ENCODE assay signal across 9 mouse cellular contexts in the genomic region with DNA sequence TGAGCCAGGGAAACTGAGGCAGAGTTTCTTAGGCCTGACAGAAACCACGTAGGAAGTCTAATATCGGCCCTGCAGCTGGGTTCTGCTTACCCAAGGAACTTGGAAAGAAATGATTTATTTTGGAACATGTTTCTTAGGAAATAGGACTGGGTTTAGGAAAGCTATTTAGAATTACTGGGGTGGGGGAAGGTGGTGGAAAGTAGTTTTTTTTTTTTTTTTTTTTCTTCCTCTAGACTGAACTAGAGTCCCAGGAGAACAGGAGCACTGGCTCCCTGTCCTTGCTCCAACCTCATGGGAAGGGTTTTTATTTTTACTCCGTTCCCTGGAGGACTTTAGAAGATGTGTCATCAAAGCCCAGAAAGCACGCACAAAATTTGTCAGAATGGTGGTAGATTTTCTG. TPM values are rescaled to one million over a fixed set of nuclear protein-coding genes. Genes with fewer than 3 reads are reported as not detected.
A peak's percentile ranks its signal among the peaks of the same experiment; 100 is the strongest.
DNase-seq lines count a peak whose midpoint lies in the region; ATAC-seq and TF ChIP-seq lines count a peak whose summit lies in the region.
"Had no signal": no experiment of that assay in that cellular context is flagged by ENCODE, and none has a peak within 500 bp of the region (broad histone marks: within the 10 kb centered on the region; RNA-seq: fewer than 3 reads in every experiment).

No protein-coding gene starts in this region.

- intact Hi-C loops in heart, adult 2 months (cut with DNase I), result loop anchor here (5.0 kb wide), 1 partner anchor 83 kb away; a partner anchor contains a TSS

- no peaks in the 10 kb centered on the region for H3K79me2 ChIP-seq in heart, adult 2 months (replicated peaks; ENCODE audit: control insufficient read depth, insufficient read depth, low read length)

- peaks cover 3% of the 10 kb centered on the region for H3K4me1 ChIP-seq in heart, adult 2 months (ENCODE audit: control insufficient read depth, insufficient read depth, low read length)
- H3K4me1 ChIP-seq in ES-Bruce4 (ENCODE audit: control insufficient read depth, insufficient read depth, low read length), result peaks cover 5% of the 10 kb centered on the region
- H3K4me1 ChIP-seq in hindbrain, embryonic 10.5 days (replicated peaks), result peaks cover 89% of the 10 kb centered on the region
- H3K4me1 ChIP-seq in liver, postnatal 0 days (ENCODE audit: insufficient read depth), result peaks cover 21% of the 10 kb centered on the region

- H3K4me3 ChIP-seq in heart, adult 2 months, result no peak overlapping the region; the same call in 1 of the 2 replicates
- peak overlapping the region; percentile 86; the same call in 1 of the 2 replicates for H3K4me3 ChIP-seq in ES-Bruce4 (ENCODE audit: low read depth, low read length)
- H3K4me3 ChIP-seq in hindbrain, embryonic 10.5 days, result peak overlapping the region; percentile 75
- no peak overlapping the region for H3K4me3 ChIP-seq in liver, postnatal 0 days (ENCODE audit: low read depth, low read length)

- TF ChIP-seq EP300 in heart, adult 2 months (IDR thresholded peaks at IDR 0.05; ENCODE audit: insufficient read depth, low read depth, low read length), result no peak
- no peak for TF ChIP-seq EP300 in ES-Bruce4 (IDR thresholded peaks at IDR 0.05; ENCODE audit: insufficient read depth, low read depth, low read length)
- no peak for TF ChIP-seq EP300 in liver, postnatal 0 days (IDR thresholded peaks at IDR 0.05; ENCODE audit: low read depth)

- DNase-seq in heart, adult 2 months, result no peak
- no peak for DNase-seq in heart, adult 18-20 months
- no peak for DNase-seq in hindbrain, embryonic 10.5 days (ENCODE audit: low spot score)
- no peak for DNase-seq in liver, postnatal 0 days
- DNase-seq in layer of hippocampus, adult 8-10 months (ENCODE audit: low spot score in 2 of 2), result no peak
- DNase-seq in cerebellum, adult 8-10 months, result no peak
- no peak for DNase-seq in adrenal gland, adult 2 months

- no peaks in the 10 kb centered on the region for H3K9me3 ChIP-seq in ES-Bruce4 (replicated peaks; ENCODE audit: control insufficient read depth, insufficient read depth, low read length, poor library complexity, severe bottlenecking)
- no peaks in the 10 kb centered on the region for H3K9me3 ChIP-seq in hindbrain, embryonic 10.5 days
- no peaks in the 10 kb centered on the region for H3K9me3 ChIP-seq in liver, postnatal 0 days (ENCODE audit: low read length)

- no peak for TF ChIP-seq CTCF in heart, adult 2 months (IDR thresholded peaks at IDR 0.05)
- TF ChIP-seq CTCF in ES-Bruce4 (IDR thresholded peaks at IDR 0.05; ENCODE audit: low read depth, low read length), result no peak
- no peak for TF ChIP-seq CTCF in liver, postnatal 0 days (IDR thresholded peaks at IDR 0.05; ENCODE audit: low read depth)

- H3K27ac ChIP-seq in heart, adult 2 months, result peak overlapping the region; percentile 65; the same call in 1 of the 2 replicates
- no peak overlapping the region for H3K27ac ChIP-seq in ES-Bruce4 (ENCODE audit: insufficient read depth, low read length)
- peak overlapping the region; percentile 96 for H3K27ac ChIP-seq in hindbrain, embryonic 10.5 days
- no peak overlapping the region for H3K27ac ChIP-seq in liver, postnatal 0 days (ENCODE audit: low read depth)

- WGBS in heart, adult 2 months, result 66% methylated on average over 4 of the region's 4 CpGs
- 77% methylated on average over 4 of the region's 4 CpGs for WGBS in hindbrain, embryonic 10.5 days
- WGBS in liver, postnatal 0 days (ENCODE audit: insufficient replicate concordance), result 66% methylated on average over 4 of the region's 4 CpGs

- H3K4me2 ChIP-seq in liver, postnatal 0 days (ENCODE audit: low read depth, low read length), result peak overlapping the region; percentile 94; the same call in 1 of the 2 replicates

- no peaks in the 10 kb centered on the region for H3K36me3 ChIP-seq in heart, adult 2 months (ENCODE audit: control insufficient read depth, insufficient read depth, low read length)
- H3K36me3 ChIP-seq in ES-Bruce4 (ENCODE audit: control insufficient read depth, insufficient read depth, low read length, poor library complexity, severe bottlenecking), result no peaks in the 10 kb centered on the region
- peaks cover 30% of the 10 kb centered on the region for H3K36me3 ChIP-seq in hindbrain, embryonic 10.5 days
- no peaks in the 10 kb centered on the region for H3K36me3 ChIP-seq in liver, postnatal 0 days (replicated peaks; ENCODE audit: insufficient read depth, low read length)

- TF ChIP-seq POLR2A in heart, adult 2 months (IDR thresholded peaks at IDR 0.05; ENCODE audit: insufficient read depth, low read depth, low read length), result no peak
- TF ChIP-seq POLR2A in ES-Bruce4 (IDR thresholded peaks at IDR 0.05; ENCODE audit: insufficient read depth, low read length), result no peak

- no peaks in the 10 kb centered on the region for H3K27me3 ChIP-seq in heart, adult 2 months (ENCODE audit: control insufficient read depth, insufficient read depth, low read length)
- H3K27me3 ChIP-seq in ES-Bruce4 (ENCODE audit: control insufficient read depth, insufficient read depth, low read length, poor library complexity, severe bottlenecking), result no peaks in the 10 kb centered on the region
- H3K27me3 ChIP-seq in hindbrain, embryonic 10.5 days (ENCODE audit: insufficient read depth, poor library complexity, severe bottlenecking), result peaks cover 13% of the 10 kb centered on the region
- H3K27me3 ChIP-seq in liver, postnatal 0 days (ENCODE audit: insufficient read depth, low read length), result peaks cover 13% of the 10 kb centered on the region; the same call in 1 of the 2 replicates

- ATAC-seq in liver, postnatal 0 days, result no peak

- no peak overlapping the region for H3K9ac ChIP-seq in heart, adult 2 months (ENCODE audit: low read depth, low read length)
- H3K9ac ChIP-seq in ES-Bruce4 (ENCODE audit: low read depth, poor library complexity, severe bottlenecking), result peak overlapping the region; percentile 91; the same call in 1 of the 2 replicates
- H3K9ac ChIP-seq in liver, postnatal 0 days (replicated peaks), result no peak overlapping the region

RNA-seq across cellular contexts. Expression of a gene that starts 3.1 kb away (rescaled TPM):
- total RNA-seq in heart, adult 2 months (2021), result 10 to 100 TPM; 20.4 to 21.4 TPM
- 29.6 and 35.0 TPM in 2 replicates for polyA plus RNA-seq in heart, adult 2 months (2012; rRNA removed)
- 10 to 100 TPM; 23.7 to 24.6 TPM for total RNA-seq in heart, adult 18-20 months (2021)
- polyA plus RNA-seq in ES-Bruce4 (2011; ENCODE audit: insufficient read depth, insufficient read length, low read depth, missing spikeins), result 91.2 and 101 TPM in 2 replicates
- 61.1 and 108 TPM in 2 replicates for polyA plus RNA-seq in hindbrain, embryonic 10.5 days (2016; fragmentation: Nextera tagmentation; extraction: Ambion mirVana)
- 8.3 and 8.4 TPM in 2 replicates for polyA plus RNA-seq in liver, postnatal 0 days (2015; fragmentation: Nextera tagmentation; extraction: Ambion mirVana)
- 10 to 100 TPM; 27.9 to 42.8 (median 34.9) TPM for total RNA-seq in layer of hippocampus, adult 8-10 months (2022)
- total RNA-seq in adrenal gland, adult 2 months (2021), result 100 to 1,000 TPM in 1 of 2 experiments, 10 to 100 TPM in 1; 95.6 to 189 TPM
- 151 and 157 TPM in 2 replicates for polyA plus RNA-seq in adrenal gland, adult 2 months (2012; rRNA removed)

RNA-seq across cellular contexts. Expression of a gene that starts 4.4 kb away (rescaled TPM):
- 1 to 10 TPM; 6.5 to 8.0 TPM for total RNA-seq in heart, adult 2 months (2021)
- 5.8 and 9.8 TPM in 2 replicates for polyA plus RNA-seq in heart, adult 2 months (2012; rRNA removed)
- total RNA-seq in heart, adult 18-20 months (2021), result 1 to 10 TPM; 5.1 to 6.2 TPM
- 11.2 and 11.4 TPM in 2 replicates for polyA plus RNA-seq in ES-Bruce4 (2011; ENCODE audit: insufficient read depth, insufficient read length, low read depth, missing spikeins)
- 97.9 and 208 TPM in 2 replicates for polyA plus RNA-seq in hindbrain, embryonic 10.5 days (2016; fragmentation: Nextera tagmentation; extraction: Ambion mirVana)
- 1.9 and 2.0 TPM in 2 replicates for polyA plus RNA-seq in liver, postnatal 0 days (2015; fragmentation: Nextera tagmentation; extraction: Ambion mirVana)
- 100 to 1,000 TPM; 109 to 121 (median 110) TPM for total RNA-seq in layer of hippocampus, adult 8-10 months (2022)
- 10 to 100 TPM in 1 of 2 experiments, 1 to 10 TPM in 1; 6.0 to 12.9 TPM for total RNA-seq in adrenal gland, adult 2 months (2021)
- polyA plus RNA-seq in adrenal gland, adult 2 months (2012; rRNA removed), result 6.0 and 11.3 TPM in 2 replicates

RNA-seq across cellular contexts. Expression of a gene that starts 20.9 kb away (rescaled TPM):
- total RNA-seq in heart, adult 2 months (2021), result 10 to 100 TPM; 11.5 to 12.6 TPM
- 25.5 and 29.4 TPM in 2 replicates for polyA plus RNA-seq in heart, adult 2 months (2012; rRNA removed)
- total RNA-seq in heart, adult 18-20 months (2021), result 10 to 100 TPM; 14.0 to 16.2 TPM
- polyA plus RNA-seq in ES-Bruce4 (2011; ENCODE audit: insufficient read depth, insufficient read length, low read depth, missing spikeins), result 6.7 and 9.0 TPM in 2 replicates
- polyA plus RNA-seq in hindbrain, embryonic 10.5 days (2016; fragmentation: Nextera tagmentation; extraction: Ambion mirVana), result 3.5 and 3.6 TPM in 2 replicates
- 27.2 and 28.2 TPM in 2 replicates for polyA plus RNA-seq in liver, postnatal 0 days (2015; fragmentation: Nextera tagmentation; extraction: Ambion mirVana)
- 1 to 10 TPM; 2.2 to 7.6 (median 3.5) TPM for total RNA-seq in layer of hippocampus, adult 8-10 months (2022)
- 10 to 100 TPM; 33.2 to 40.5 TPM for total RNA-seq in adrenal gland, adult 2 months (2021)
- 32.3 and 44.1 TPM in 2 replicates for polyA plus RNA-seq in adrenal gland, adult 2 months (2012; rRNA removed)

RNA-seq across cellular contexts. Expression of a gene that starts 27.1 kb away (rescaled TPM):
- 10 to 100 TPM; 38.3 to 48.4 TPM for total RNA-seq in heart, adult 2 months (2021)
- 234 and 242 TPM in 2 replicates for polyA plus RNA-seq in heart, adult 2 months (2012; rRNA removed)
- total RNA-seq in heart, adult 18-20 months (2021), result 10 to 100 TPM; 45.0 to 48.0 TPM
- 1,188 and 1,249 TPM in 2 replicates for polyA plus RNA-seq in ES-Bruce4 (2011; ENCODE audit: insufficient read depth, insufficient read length, low read depth, missing spikeins)
- 414 and 455 TPM in 2 replicates for polyA plus RNA-seq in hindbrain, embryonic 10.5 days (2016; fragmentation: Nextera tagmentation; extraction: Ambion mirVana)
- polyA plus RNA-seq in liver, postnatal 0 days (2015; fragmentation: Nextera tagmentation; extraction: Ambion mirVana), result 205 and 213 TPM in 2 replicates
- 10 to 100 TPM; 23.9 to 46.8 (median 33.8) TPM for total RNA-seq in layer of hippocampus, adult 8-10 months (2022)
- total RNA-seq in adrenal gland, adult 2 months (2021), result 10 to 100 TPM; 34.0 to 75.2 TPM
- polyA plus RNA-seq in adrenal gland, adult 2 months (2012; rRNA removed), result 133 and 183 TPM in 2 replicates

RNA-seq across cellular contexts. Expression of a gene that starts 44.0 kb away (rescaled TPM):
- total RNA-seq in heart, adult 2 months (2021), result 10 to 100 TPM; 50.6 to 58.3 TPM
- 56.8 and 81.6 TPM in 2 replicates for polyA plus RNA-seq in heart, adult 2 months (2012; rRNA removed)
- total RNA-seq in heart, adult 18-20 months (2021), result 10 to 100 TPM; 52.7 to 61.5 TPM
- polyA plus RNA-seq in ES-Bruce4 (2011; ENCODE audit: insufficient read depth, insufficient read length, low read depth, missing spikeins), result not detected in 2 replicates
- 4.0 and 4.5 TPM in 2 replicates for polyA plus RNA-seq in hindbrain, embryonic 10.5 days (2016; fragmentation: Nextera tagmentation; extraction: Ambion mirVana)
- 0.65 and 1.0 TPM in 2 replicates for polyA plus RNA-seq in liver, postnatal 0 days (2015; fragmentation: Nextera tagmentation; extraction: Ambion mirVana)
- 1 to 10 TPM in 3 of 4 experiments, under 1 TPM in 1; 0.74 to 1.5 (median 1.3) TPM for total RNA-seq in layer of hippocampus, adult 8-10 months (2022)
- 1 to 10 TPM; 2.1 to 4.3 TPM for total RNA-seq in adrenal gland, adult 2 months (2021)
- polyA plus RNA-seq in adrenal gland, adult 2 months (2012; rRNA removed), result 0.93 and 1.1 TPM in 2 replicates
- polyA plus RNA-seq: erythroblast, embryonic 14.5 days had no signal

Comparison
In these comparisons a context has a peak if more than half of its experiments do, and no peak if none do; other contexts are left out.
1. H3K27ac ChIP-seq: peak in heart, adult 2 months (single experiment) and hindbrain, embryonic 10.5 days (single experiment); none in ES-Bruce4 (single experiment) and liver, postnatal 0 days (single experiment).
2. H3K4me3 ChIP-seq: peak in ES-Bruce4 (single experiment) and hindbrain, embryonic 10.5 days (single experiment); none in heart, adult 2 months (single experiment) and liver, postnatal 0 days (single experiment).